Mouse (Mus musculus): ENCODE measurements around the gene Txndc9. TPM values are rescaled to one million over a fixed set of nuclear protein-coding genes. Genes with fewer than 3 reads are reported as not detected.

Gene Txndc9
- total and polyA plus RNA-seq, 3 experiments: 65.5 to 102 (median 74.6) TPM

DNA sequence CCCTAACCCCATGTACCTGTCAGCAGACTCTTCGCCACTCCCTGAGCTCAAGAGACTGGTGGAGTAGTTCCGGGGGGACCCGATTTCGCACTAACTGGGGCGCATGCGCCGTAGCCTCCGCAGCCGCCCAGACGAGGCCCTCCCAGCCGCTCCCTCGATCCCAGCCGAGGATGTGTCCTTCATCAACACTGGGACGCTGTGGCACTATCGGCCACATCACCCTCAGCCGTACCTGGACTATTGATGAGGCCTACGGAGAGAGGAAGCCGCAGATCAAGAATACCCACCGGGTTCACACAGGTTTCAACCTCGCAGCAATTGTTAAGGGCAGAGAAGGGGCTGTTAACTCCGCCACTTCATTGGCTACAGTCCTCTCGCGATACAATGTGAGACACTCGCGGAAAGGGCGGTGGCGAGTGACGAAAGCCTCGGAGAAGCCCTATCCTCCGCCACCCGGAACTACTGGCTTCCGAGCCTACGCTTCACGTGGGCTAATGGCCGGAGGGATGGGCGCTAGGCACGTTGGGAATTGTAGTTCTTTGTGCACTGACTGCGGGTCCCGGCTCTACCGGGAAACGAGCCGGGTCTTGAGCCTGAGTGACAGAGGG, 712 bp downstream of the Txndc9 start (continued):
- no peak for TF ChIP-seq JUND (IDR thresholded peaks at IDR 0.05; ENCODE audit: low read depth, low read length)
- TF ChIP-seq POLR2A (IDR thresholded peaks at IDR 0.05; ENCODE audit: control insufficient read depth in 1 of 2, insufficient read depth in 1 of 2, low read depth in 1 of 2, low read length in 2 of 2, poor library complexity in 1 of 2): peak; percentile 84 to 94
- peak; percentile 86 for TF ChIP-seq SIN3A (IDR thresholded peaks at IDR 0.05; ENCODE audit: low read length)
- no peak for TF ChIP-seq BHLHE40 (IDR thresholded peaks at IDR 0.05; ENCODE audit: borderline replicate concordance, low read depth, low read length)
- TF ChIP-seq MEF2A (IDR thresholded peaks at IDR 0.05; ENCODE audit: extremely low read depth, insufficient replicate concordance, low read depth, low read length, poor library complexity, severe bottlenecking): no peak
- peak; percentile 85 for TF ChIP-seq TBP (IDR thresholded peaks at IDR 0.05; ENCODE audit: low read depth, low read length)
- peak; percentile 90 for TF ChIP-seq CHD2 (IDR thresholded peaks at IDR 0.05; ENCODE audit: low read length)

DNA sequence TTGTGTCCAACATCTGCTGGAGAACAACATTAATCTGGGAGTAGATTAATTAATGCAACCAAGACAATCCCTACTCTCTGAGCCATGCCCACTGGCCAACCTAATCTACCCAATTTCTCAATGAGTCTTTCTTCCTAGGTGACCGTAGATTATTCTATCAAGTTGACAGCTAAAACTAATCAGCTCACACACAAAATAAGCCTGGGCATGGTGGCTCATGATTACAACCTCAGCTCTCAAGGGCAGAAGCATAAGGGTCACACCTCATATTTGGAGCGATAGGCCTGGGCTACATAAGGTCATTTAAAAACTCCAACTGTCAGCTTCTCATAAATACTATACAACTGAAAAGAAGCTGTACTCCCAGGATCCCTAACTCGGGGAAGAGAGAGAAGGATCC, 1.5 kb downstream of the Txndc9 start:
- Histone ChIP-seq H3K4me1 (ENCODE audit: control insufficient read depth in 1 of 2, insufficient read depth in 2 of 2, low read length in 2 of 2) (peaks cover 10 to 15% of the 10 kb centered on the region in 2 experiments), H3K79me2 (ENCODE audit: control insufficient read depth, insufficient read depth, low read length, poor library complexity) (peaks cover 40% of the 10 kb centered on the region), H3K27ac (ENCODE audit: control insufficient read depth, low read depth, low read length) (no peak overlapping the region), H3K9me3 (replicated peaks; ENCODE audit: insufficient read depth, low read length) (no peaks in the 10 kb centered on the region), H3K4me3 (ENCODE audit: control insufficient read depth in 1 of 2, insufficient read depth in 1 of 2, low read depth in 2 of 2, low read length in 2 of 2) (peak overlapping the region; percentile 90 to 94), H3K27me3 (ENCODE audit: control insufficient read depth in 1 of 2, insufficient read depth in 2 of 2, low read length in 2 of 2) (no peaks in the 10 kb centered on the region), H3K9ac (ENCODE audit: control insufficient read depth, low read depth, low read length, poor library complexity, severe bottlenecking) (peak overlapping the region; percentile 90), H3K36me3 (ENCODE audit: control insufficient read depth in 1 of 2, insufficient read depth in 2 of 2, low read length in 2 of 2) (peaks cover 8 to 19% of the 10 kb centered on the region in 2 experiments)
- no peak for DNase-seq (ENCODE audit: low read depth, low spot score)
- TF ChIP-seq TAL1 (IDR thresholded peaks at IDR 0.05; ENCODE audit: low read length) (no peak), UBTF (IDR thresholded peaks at IDR 0.05; ENCODE audit: borderline replicate concordance, insufficient read depth, low read depth, low read length) (no peak), MAX (IDR thresholded peaks at IDR 0.05; ENCODE audit: low read length) (no peak), TBP (IDR thresholded peaks at IDR 0.05; ENCODE audit: low read depth, low read length) (no peak)

- no peak overlapping the region for H3K4me3 ChIP-seq (ENCODE audit: control insufficient read depth in 1 of 2, insufficient read depth in 1 of 2, low read depth in 2 of 2, low read length in 2 of 2)
Measured at GRCm38 (mm10) chr1:37987856-37988255, 9.8 kb downstream of the Txndc9 start.

More at GRCm38 (mm10) chr1:37987856-37988255, 9.8 kb downstream of the Txndc9 start:
- H3K27ac ChIP-seq (ENCODE audit: control insufficient read depth, low read depth, low read length): no peak overlapping the region
- TF ChIP-seq POLR2AphosphoS5 (IDR thresholded peaks at IDR 0.05; ENCODE audit: borderline replicate concordance, low read depth, low read length) (no peak), NELFE (IDR thresholded peaks at IDR 0.05; ENCODE audit: low read depth, low read length) (no peak), CHD2 (IDR thresholded peaks at IDR 0.05; ENCODE audit: low read length) (no peak), POLR2AphosphoS2 (IDR thresholded peaks at IDR 0.05; ENCODE audit: low read length) (no peak), ETS1 (IDR thresholded peaks at IDR 0.05; ENCODE audit: low read depth, low read length) (no peak), RAD21 (IDR thresholded peaks at IDR 0.05; ENCODE audit: low read depth, low read length) (no peak), MEF2A (IDR thresholded peaks at IDR 0.05; ENCODE audit: extremely low read depth, insufficient replicate concordance, low read depth, low read length, poor library complexity, severe bottlenecking) (no peak), GATA1 (IDR thresholded peaks at IDR 0.05; ENCODE audit: low read depth, low read length) (no peak), MYB (IDR thresholded peaks at IDR 0.05; ENCODE audit: low read depth, low read length) (no peak), ELF1 (IDR thresholded peaks at IDR 0.05; ENCODE audit: low read depth, low read length) (no peak), TCF12 (IDR thresholded peaks at IDR 0.05; ENCODE audit: low read depth, low read length) (no peak), ZKSCAN1 (IDR thresholded peaks at IDR 0.05; ENCODE audit: low read depth, low read length) (no peak), EP300 (IDR thresholded peaks at IDR 0.05; ENCODE audit: low read depth in 1 of 2, low read length in 2 of 2) (no peak)
- H3K27me3 ChIP-seq (ENCODE audit: control insufficient read depth in 1 of 2, insufficient read depth in 2 of 2, low read length in 2 of 2): no peaks in the 10 kb centered on the region
- H3K4me1 ChIP-seq (ENCODE audit: control insufficient read depth in 1 of 2, insufficient read depth in 2 of 2, low read length in 2 of 2): no peaks in the 10 kb centered on the region
- H3K9me3 ChIP-seq (replicated peaks; ENCODE audit: insufficient read depth, low read length): no peaks in the 10 kb centered on the region
- H3K79me2 ChIP-seq (ENCODE audit: control insufficient read depth, insufficient read depth, low read length, poor library complexity): no peaks in the 10 kb centered on the region
- H3K9ac ChIP-seq (ENCODE audit: control insufficient read depth, low read depth, low read length, poor library complexity, severe bottlenecking): no peak overlapping the region
- H3K36me3 ChIP-seq (ENCODE audit: control insufficient read depth in 1 of 2, insufficient read depth in 2 of 2, low read length in 2 of 2): peaks cover 0 to 8% of the 10 kb centered on the region in 2 experiments; a peak in 2 of 4 replicates
- DNase-seq (ENCODE audit: low read depth, low spot score): no peak

Data from MEL (cell line).